Mouse (Mus musculus): ENCODE results near the gene Cerkl. TPM values are rescaled to one million over a fixed set of nuclear protein-coding genes. Genes with fewer than 3 reads are reported as not detected.

Gene Cerkl
- total and polyA plus RNA-seq, 2 experiments from 2014 or later, result 2.1 to 2.5 TPM

DNA sequence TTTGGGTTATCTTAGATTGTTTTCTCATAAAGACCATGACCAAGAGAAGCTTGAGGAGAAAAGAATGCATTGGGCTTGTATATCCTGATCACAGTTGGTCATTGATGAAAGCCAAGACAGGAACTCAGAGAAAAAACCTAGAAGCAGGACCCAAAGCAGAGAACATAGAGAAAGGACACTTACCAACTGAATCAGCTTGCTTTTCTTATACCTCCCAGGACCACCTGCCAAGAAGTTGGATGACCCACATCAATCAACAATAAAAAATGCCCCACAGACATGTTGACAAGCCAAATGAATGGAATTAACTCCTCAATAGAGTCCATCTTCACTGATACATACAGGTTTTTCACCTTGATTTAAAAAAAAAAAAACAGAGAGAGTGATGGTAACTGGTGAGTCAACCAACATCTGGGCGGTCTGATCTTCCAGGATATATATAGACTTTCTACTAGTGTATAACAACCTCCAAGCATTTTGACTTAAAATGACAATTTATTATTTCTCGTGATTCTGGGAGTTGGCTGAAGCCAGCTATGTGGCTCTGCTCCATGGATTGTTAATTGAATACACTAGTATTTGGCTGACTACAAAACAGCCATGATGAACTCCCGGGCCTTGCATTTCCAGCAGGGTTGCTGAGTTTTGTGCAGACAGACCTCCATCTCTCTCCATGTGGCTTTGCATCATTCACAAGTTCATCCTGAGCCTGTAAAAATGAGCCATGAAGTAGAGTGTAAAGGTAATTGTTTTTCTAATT, 12.5 kb downstream of the Cerkl start:
- H3K36me3 ChIP-seq (ENCODE audit: insufficient read depth, low read length), result no peaks in the 10 kb centered on the region
- H3K27ac ChIP-seq, result no peak overlapping the region
- no peaks in the 10 kb centered on the region for H3K27me3 ChIP-seq (ENCODE audit: insufficient read depth, low read length)
- no peak overlapping the region for H3K9ac ChIP-seq (replicated peaks; ENCODE audit: low read length)
- ATAC-seq (no peak), DNase-seq (ENCODE audit: low spot score) (no peak)
- no peak overlapping the region for H3K4me3 ChIP-seq (ENCODE audit: low read length)
- no peaks in the 10 kb centered on the region for H3K4me1 ChIP-seq (ENCODE audit: insufficient read depth, low read length)
- no peaks in the 10 kb centered on the region for H3K9me3 ChIP-seq (ENCODE audit: low read length)
- TF ChIP-seq CTCF (IDR thresholded peaks at IDR 0.05; ENCODE audit: low read depth), result no peak
- WGBS, result 83% methylated on average over 3 of the region's 3 CpGs
- H3K4me2 ChIP-seq (ENCODE audit: low read depth, low read length), result no peak overlapping the region

DNA sequence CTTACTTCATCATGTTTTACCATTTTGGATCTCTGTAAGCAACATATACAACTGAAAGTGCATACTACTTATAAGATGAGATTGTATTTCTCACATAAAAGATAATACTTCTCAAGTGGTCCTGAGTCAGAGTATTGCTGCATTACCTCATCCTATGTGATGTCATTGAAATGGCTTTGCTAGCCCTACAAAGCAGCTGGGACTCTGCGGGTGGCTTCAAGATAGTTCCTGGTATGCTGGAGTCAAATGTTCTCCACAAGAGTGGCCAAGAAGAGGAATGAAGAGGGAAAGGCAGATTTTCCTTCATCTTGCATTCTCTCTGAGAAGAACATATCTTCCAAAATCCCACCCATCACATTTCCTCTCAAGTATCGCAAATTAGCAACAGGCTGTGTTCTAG, 13.2 kb downstream of the Cerkl start:
- Histone ChIP-seq H3K9me3 (ENCODE audit: low read length) (no peaks in the 10 kb centered on the region), H3K27ac (no peak overlapping the region), H3K4me3 (ENCODE audit: low read length) (no peak overlapping the region), H3K4me1 (ENCODE audit: insufficient read depth, low read length) (no peaks in the 10 kb centered on the region), H3K36me3 (ENCODE audit: insufficient read depth, low read length) (no peaks in the 10 kb centered on the region), H3K4me2 (ENCODE audit: low read depth, low read length) (no peak overlapping the region), H3K27me3 (ENCODE audit: insufficient read depth, low read length) (no peaks in the 10 kb centered on the region), H3K9ac (replicated peaks; ENCODE audit: low read length) (no peak overlapping the region)
- DNase-seq (ENCODE audit: low spot score) (no peak), ATAC-seq (no peak)
- TF ChIP-seq CTCF (IDR thresholded peaks at IDR 0.05; ENCODE audit: low read depth), result no peak
- WGBS, result 93% methylated on average over 2 of the region's 2 CpGs

DNA sequence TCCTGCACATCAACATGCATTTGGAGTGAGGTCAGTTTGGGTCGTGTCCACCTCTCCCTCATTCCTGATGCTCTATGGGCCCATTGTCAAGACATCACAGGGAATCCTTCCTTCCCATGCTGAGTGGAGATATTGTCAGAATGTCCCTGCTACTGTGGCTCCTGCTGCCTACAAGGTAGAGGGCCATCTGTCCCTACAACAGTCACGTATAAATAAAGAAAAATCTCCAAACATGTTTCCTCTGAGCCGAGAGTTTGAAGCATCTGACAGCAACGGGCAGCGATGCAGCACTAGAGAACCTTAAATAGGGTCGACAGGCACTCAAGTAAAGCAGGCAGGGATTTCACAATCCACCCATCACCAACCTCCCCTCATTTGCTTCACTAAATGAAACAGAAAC, 13.7 kb downstream of the Cerkl start:
- no peak for TF ChIP-seq CTCF (IDR thresholded peaks at IDR 0.05; ENCODE audit: low read depth)
- Histone ChIP-seq H3K4me2 (ENCODE audit: low read depth, low read length) (no peak overlapping the region), H3K4me3 (ENCODE audit: low read length) (no peak overlapping the region), H3K27ac (no peak overlapping the region), H3K36me3 (ENCODE audit: insufficient read depth, low read length) (no peaks in the 10 kb centered on the region), H3K4me1 (ENCODE audit: insufficient read depth, low read length) (no peaks in the 10 kb centered on the region), H3K27me3 (ENCODE audit: insufficient read depth, low read length) (no peaks in the 10 kb centered on the region), H3K9ac (replicated peaks; ENCODE audit: low read length) (no peak overlapping the region), H3K9me3 (ENCODE audit: low read length) (no peaks in the 10 kb centered on the region)
- ATAC-seq (0 out of 2 replicates have a peak, but pooled peaks have one; percentile 47), DNase-seq (ENCODE audit: low spot score) (no peak)
- 67% methylated on average over 6 of the region's 6 CpGs for WGBS

DNA sequence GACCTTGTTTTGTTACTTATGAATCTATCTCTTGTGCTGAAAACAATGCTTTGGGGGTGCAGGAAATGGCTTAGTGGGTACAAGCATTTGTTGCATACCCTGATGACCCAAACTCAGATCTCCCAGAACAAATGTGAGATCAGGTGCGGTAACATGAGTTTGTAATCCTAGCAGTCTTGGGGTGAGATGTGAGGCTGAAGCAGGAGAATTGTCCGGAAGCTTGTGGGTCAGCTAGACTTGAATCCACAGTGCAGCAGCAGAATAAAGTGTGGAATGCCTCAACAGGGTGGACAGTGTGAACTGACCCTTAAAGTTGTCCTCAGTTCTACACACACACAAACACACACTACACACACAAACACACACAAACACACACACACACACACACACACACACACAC, 14.4 kb downstream of the Cerkl start:
- Histone ChIP-seq H3K27me3 (ENCODE audit: insufficient read depth, low read length) (no peaks in the 10 kb centered on the region), H3K27ac (no peak overlapping the region), H3K4me3 (ENCODE audit: low read length) (no peak overlapping the region), H3K36me3 (ENCODE audit: insufficient read depth, low read length) (no peaks in the 10 kb centered on the region), H3K9me3 (ENCODE audit: low read length) (no peaks in the 10 kb centered on the region), H3K9ac (replicated peaks; ENCODE audit: low read length) (no peak overlapping the region), H3K4me2 (ENCODE audit: low read depth, low read length) (no peak overlapping the region), H3K4me1 (ENCODE audit: insufficient read depth, low read length) (no peaks in the 10 kb centered on the region)
- no peak for TF ChIP-seq CTCF (IDR thresholded peaks at IDR 0.05; ENCODE audit: low read depth)
- WGBS, result 95% methylated on average over 2 of the region's 2 CpGs
- DNase-seq (ENCODE audit: low spot score) (no peak), ATAC-seq (no peak)

DNA sequence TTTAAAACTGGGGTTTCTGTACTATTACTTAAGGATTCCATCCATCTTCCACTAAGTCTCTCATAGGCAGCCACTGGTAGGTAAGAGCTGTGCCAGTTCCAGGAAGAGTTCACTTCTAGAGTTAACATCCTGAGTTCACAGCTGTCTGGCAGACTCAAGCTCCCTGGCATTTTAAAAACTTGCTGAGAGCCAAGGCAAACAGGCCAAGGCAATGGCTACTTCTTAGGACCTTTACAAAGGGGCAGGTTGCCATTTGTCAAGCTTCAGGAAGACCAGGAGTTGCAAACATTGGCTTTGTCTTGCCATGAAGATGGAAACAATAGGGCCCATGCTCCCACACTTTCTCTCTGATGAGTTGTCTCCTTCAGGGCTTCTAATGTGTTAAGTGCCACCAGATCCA, 26.5 kb downstream of the Cerkl start:
- Histone ChIP-seq H3K9ac (replicated peaks; ENCODE audit: low read length) (no peak overlapping the region), H3K4me2 (ENCODE audit: low read depth, low read length) (no peak overlapping the region), H3K4me3 (ENCODE audit: low read length) (no peak overlapping the region), H3K27ac (no peak overlapping the region), H3K27me3 (ENCODE audit: insufficient read depth, low read length) (no peaks in the 10 kb centered on the region), H3K4me1 (ENCODE audit: insufficient read depth, low read length) (peaks cover 7% of the 10 kb centered on the region), H3K9me3 (ENCODE audit: low read length) (no peaks in the 10 kb centered on the region), H3K36me3 (ENCODE audit: insufficient read depth, low read length) (no peaks in the 10 kb centered on the region)
- no peak for DNase-seq (ENCODE audit: low spot score)
- no peak for ATAC-seq
- TF ChIP-seq CTCF (IDR thresholded peaks at IDR 0.05; ENCODE audit: low read depth), result no peak

DNA sequence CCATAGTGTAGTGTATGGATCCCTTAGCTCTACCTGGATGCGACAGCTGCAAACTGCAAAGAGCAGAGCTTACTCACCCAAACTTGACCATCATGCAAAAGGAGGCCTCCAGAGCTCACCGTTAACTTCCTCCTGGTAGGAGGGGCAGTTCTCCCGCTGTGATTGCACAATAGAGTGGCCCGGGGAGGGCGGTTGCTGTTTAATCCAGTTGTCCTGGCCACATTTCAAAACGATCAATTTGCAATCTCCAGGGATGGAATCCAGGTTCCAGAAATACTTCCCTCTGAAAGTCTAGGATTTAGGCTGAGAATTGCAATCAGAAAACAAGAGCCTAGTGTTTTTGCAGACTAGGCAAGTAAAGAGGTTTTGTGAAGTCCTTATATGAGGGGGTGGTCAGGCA, 26.9 kb downstream of the Cerkl start:
- Histone ChIP-seq H3K4me1 (ENCODE audit: insufficient read depth, low read length) (peaks cover 7% of the 10 kb centered on the region), H3K4me2 (ENCODE audit: low read depth, low read length) (no peak overlapping the region), H3K27ac (no peak overlapping the region), H3K4me3 (ENCODE audit: low read length) (no peak overlapping the region), H3K36me3 (ENCODE audit: insufficient read depth, low read length) (no peaks in the 10 kb centered on the region), H3K9ac (replicated peaks; ENCODE audit: low read length) (no peak overlapping the region), H3K27me3 (ENCODE audit: insufficient read depth, low read length) (no peaks in the 10 kb centered on the region), H3K9me3 (ENCODE audit: low read length) (no peaks in the 10 kb centered on the region)
- no peak for TF ChIP-seq CTCF (IDR thresholded peaks at IDR 0.05; ENCODE audit: low read depth)
- 7% methylated on average over 6 of the region's 6 CpGs for WGBS
- DNase-seq (ENCODE audit: low spot score), result no peak
- no peak for ATAC-seq

DNA sequence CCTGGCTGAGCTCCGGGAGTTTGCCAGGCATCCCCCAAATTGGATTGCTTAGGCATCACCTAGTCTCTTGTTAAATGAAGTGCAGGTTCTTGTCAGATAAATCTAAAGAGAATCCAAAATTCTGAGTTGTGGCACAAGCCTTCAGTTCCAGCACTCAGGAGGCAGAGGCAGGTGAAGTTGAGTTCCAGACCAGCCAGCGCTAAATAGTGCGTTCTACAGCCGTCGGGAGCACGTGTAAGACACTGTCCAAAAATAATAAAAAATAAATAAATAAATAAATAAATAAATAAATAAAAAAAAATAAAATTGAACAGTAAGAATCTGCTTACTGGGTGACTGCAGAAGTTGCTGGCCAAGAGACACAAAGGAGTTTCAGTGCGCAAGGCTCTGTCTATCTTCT, 27.5 kb downstream of the Cerkl start:
- H3K27me3 ChIP-seq (ENCODE audit: insufficient read depth, low read length), result no peaks in the 10 kb centered on the region
- no peaks in the 10 kb centered on the region for H3K36me3 ChIP-seq (ENCODE audit: insufficient read depth, low read length)
- no peaks in the 10 kb centered on the region for H3K9me3 ChIP-seq (ENCODE audit: low read length)
- peak overlapping the region; percentile 15; the same call in 1 of the 2 replicates for H3K9ac ChIP-seq (replicated peaks; ENCODE audit: low read length)
- DNase-seq (ENCODE audit: low spot score), result no peak
- TF ChIP-seq CTCF (IDR thresholded peaks at IDR 0.05; ENCODE audit: low read depth), result no peak
- H3K4me2 ChIP-seq (ENCODE audit: low read depth, low read length), result peak overlapping the region; percentile 64
- no peak overlapping the region for H3K27ac ChIP-seq
- peaks cover 7% of the 10 kb centered on the region for H3K4me1 ChIP-seq (ENCODE audit: insufficient read depth, low read length)
- peak overlapping the region; percentile 42 for H3K4me3 ChIP-seq (ENCODE audit: low read length)
- 0 out of 2 replicates have a peak, but pooled peaks have one; percentile 21 for ATAC-seq
- WGBS, result 17% methylated on average over 7 of the region's 7 CpGs
